Mouse (Mus musculus): ENCODE results near the gene Phc1. TPM values are rescaled to one million over a fixed set of nuclear protein-coding genes. Genes with fewer than 3 reads are reported as not detected.

Phc1 gene
- total RNA-seq, 4 experiments from 2014 or later, result 24.0 to 40.3 (median 30.0) TPM

DNA sequence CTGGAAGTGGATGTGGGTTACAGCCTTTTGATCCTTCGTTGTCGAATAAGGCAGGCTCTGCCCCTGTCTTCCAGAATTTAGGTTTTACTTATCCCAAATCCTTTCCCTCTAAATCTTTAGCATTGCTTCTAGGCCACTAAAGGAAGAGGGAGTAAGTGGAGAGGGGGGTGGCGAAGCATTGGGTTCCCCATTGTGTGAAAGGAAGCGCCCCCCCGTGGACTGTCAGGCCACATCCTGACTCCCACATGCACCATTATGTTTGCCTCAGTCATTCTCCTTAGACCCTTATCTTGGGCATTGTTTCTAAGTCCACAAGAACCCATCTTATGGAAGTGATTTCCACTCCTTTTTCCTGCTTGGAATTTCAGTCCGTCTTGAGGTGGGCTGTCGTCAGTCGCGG, 45.1 kb downstream of the Phc1 start:
- DNase-seq, result no peak

DNA sequence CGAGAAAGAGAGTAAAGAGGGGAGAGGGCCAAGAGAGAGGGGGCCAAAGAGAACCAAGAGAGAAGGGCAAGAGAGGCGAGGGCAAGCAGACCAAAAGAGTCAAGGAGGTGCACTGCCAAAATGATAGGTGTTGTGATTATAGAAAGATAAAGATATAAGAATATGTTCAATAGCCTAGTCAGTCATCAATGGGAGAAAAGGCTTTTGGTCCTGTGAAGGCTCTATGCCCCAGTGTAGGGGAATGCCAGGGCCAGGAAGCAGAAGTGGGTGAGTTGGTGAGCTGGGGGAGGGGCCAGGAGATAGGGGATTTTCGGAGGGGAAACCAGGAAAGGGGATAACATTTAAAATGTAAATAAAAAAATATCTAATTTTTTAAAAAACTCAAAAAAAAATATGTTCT, 46.1 kb downstream of the Phc1 start:
- DNase-seq, result no peak

DNA sequence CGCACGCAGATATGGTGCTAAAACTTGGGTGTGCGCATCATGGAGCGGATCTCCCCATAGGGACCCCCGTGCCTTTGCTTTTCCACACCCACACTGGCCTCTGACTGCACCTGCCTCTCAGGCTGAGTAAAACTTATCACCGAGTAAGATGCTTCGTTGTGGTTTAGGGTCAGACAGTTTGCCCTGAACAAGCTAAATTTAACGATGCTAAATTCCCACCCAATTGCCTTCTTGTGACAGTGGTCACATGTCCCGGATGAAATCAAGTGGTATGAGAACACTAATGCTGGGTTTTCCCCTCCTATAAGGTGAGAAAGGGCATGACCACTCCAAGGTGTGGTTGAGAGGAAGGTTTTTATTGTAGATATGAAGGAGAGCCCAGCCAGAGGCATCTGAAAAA, 46.6 kb downstream of the Phc1 start:
- no peak for DNase-seq

DNA sequence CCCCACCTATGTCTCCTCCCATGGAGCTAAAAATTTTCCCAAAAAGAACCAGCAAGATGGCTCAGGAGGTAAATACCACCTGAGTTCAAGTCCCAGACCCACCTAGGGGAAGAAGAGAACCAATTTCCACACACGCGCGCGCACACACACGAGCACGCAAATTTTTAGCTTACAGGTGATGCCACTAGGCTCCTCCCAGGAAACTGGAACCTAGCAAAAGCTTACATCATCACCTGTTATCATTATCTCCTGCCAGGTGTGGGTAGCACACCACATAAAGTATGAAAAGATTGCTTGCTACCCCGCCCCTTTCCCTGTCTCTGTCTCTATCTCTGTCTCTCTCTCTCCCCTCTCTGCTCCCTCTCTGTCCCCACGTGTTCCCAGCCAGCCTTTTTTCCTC, 47.2 kb downstream of the Phc1 start:
- no peak for DNase-seq

DNA sequence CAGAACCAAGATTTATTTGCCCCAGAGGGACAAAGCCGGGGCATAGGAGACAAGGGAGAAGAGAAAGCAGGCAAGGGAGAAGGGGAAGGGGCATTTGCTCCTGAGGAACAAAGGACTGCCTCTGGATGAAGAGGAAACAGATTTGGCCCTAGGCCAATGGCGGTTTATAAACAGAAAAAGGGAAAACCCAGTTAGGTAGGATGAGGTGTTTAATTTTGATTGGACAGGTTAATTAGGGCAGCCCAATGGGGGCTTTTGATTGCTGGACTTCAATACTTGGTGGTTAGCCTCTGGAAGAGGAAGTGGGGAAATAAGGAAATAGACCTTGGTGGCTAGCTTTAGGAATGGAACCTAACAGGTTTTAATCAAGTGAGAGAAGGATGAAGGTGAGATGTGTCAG, 48.2 kb downstream of the Phc1 start:
- no peak for DNase-seq

DNA sequence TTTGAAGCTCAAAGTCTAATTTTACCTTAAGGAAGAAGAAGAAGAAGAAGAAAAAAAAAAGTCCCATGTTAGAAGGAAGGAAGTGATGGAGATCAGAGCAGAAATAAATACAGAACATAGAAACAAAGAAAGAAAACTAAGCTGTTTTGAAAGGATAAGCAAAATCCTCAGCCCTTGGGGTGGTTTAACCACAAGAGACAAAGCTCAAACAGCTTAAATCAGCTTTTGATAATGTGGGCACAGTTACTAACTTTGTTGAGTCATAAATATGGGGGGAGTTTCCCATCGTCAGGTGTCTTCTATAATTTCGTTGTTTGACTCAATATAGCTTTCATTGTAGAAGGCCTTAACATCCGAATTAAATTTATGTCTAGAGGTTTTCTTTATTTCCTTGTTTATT, 48.6 kb downstream of the Phc1 start:
- DNase-seq, result no peak

DNA sequence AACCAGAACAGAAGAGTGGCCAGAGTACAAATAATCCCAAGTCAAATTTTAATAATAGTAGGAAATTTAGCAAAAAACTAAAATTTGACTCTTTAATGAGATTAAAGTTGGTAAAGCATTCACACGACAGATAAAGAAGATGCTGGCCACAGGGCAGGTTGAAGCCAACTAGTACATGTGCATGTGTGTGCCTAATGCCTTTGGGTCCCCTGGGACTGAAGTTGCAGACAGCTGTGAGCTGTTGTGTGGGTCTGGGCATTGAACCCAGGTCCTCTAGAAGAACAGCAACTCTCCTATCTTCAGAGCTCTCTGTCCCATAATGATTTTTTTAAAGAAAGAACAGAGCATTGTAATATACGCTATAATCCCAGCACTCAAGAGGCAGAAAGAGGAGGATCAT, 49.1 kb downstream of the Phc1 start:
- no peak for DNase-seq

DNA sequence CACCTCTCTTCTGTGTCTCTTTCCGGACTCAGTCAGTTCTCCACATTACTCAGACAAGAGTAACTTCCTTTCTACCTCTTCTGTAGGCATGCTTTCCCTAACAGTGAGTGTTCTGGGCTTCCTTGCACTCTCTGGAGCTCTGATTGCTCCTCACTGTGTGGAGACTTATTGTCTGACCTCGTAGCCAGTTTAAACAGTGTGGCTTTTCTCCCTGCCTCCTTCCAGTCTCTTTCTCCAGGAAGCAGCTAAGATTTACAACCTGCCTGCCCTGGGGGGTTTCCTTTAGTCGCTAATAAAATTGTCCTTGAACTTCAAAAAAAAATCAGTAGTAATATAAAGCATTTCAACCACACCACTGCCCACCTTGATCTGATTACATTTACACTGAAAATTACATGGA, 50.1 kb downstream of the Phc1 start:
- no peak for DNase-seq

DNA sequence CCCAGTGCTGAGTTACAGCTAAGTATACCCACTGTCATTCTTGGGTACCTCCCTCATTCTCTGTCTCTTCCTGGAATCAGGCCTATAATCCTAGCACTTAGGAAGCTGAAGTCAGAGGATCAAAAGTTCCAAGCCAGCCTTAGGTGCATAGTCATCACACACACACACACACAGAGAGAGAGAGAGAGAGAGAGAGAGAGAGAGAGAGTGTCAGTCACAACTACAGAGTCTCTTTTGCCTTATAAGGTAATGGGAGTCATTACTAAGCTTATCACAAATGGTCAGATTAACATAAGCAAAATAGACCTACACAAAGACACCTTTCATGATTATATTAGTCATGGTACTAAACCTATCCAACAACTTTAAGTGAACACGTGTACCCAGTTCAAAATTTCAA, 51.0 kb downstream of the Phc1 start:
- no peak for DNase-seq

DNA sequence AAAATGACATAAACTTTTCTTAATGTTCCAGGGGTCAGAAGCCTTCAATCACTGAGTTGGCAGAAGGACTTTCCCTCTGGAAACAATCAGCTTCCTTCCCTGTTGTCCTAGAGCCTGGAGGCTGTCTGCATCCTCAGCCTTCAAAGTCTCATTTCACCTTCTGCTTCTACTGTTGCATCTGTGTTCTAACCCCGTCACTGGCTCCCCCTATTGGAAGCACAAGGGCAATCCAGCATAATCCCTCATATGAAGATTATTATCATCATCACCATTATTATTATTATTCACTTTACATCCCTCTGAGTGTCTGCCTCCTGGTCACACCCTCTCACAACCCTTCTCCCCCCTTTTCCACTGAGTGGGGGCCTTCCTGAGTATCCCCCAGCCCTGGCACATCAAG, 52.1 kb downstream of the Phc1 start:
- DNase-seq, result no peak

DNA sequence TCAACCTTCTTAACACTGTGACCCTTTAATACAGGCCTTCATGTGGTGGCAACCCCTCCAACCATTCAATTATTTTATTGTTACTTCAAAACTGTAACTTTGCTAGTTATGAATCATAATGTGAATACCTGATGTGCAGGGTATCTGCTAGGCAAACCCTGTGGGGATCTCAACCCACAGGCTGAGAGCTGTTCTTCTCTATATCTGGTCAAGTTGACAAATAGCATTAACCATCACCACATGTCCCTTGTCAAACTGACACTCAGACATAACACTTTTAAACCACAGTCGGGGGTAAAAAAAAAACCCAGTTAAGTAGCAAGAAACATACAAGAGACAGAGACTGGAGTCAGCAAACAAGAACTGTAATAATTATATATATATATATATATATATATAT, 55.5 kb downstream of the Phc1 start:
- DNase-seq, result no peak

DNA sequence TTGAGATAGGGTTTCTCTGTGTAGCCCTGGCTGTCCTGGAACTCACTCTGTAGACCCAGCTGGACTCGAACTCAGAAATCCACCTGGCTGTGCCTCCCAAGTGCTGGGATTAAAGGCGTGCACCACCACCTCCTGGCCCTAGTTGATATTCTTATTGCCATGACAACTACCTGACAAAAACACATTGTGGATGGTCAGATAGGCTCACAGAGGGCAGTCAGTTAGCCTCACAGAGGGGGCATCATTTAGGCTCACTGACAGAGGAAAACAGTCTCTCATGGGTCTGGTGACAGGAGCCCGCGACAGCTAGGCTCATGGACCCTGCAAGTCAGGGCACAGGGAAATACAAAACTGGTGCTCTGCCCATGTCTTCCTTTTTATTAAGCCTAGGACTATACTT, 56.1 kb downstream of the Phc1 start:
- no peak for DNase-seq

DNA sequence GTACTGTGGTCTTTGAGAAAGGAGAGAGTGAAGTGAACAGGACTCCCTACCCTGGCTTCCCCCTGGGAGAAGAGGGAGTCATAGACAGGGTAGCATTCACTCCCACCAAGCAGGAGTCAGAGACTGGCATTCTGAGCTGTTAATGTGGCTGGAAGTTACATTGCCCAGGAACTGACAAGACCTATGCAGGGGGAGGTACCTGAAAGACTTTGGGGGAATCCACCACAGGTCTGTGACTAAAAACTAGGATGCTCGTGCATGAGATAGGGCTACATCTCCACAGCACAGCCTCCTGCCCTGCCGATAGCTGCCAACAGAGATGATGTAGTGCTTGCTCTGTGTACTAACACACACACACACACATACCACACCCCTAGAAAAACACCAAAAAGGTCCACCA, 56.9 kb downstream of the Phc1 start:
- no peak for DNase-seq

DNA sequence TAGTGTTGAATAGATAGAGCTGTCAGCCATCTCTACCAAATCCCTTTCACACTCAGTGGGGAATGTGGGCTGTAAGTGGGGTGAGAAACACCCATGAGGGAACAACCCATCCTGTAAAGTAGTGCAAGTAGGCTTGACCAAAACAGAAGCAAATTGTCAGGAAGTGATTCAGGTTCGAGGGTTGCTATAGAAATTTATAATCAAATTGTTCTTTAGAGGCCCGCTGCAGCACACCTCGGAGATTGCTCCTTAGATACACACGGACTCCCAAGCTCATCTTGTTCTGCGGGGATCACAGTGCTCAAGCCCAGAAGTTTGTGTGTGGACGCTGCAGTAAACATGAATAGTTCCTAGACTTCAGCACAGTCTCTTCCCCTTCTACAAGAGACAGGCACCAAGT, 57.6 kb downstream of the Phc1 start, which contains the start of gene Klrg1:
Klrg1 (minus strand) TSS at position 101 of the 400 bp plus-strand sequence.
- no peak for DNase-seq

DNA sequence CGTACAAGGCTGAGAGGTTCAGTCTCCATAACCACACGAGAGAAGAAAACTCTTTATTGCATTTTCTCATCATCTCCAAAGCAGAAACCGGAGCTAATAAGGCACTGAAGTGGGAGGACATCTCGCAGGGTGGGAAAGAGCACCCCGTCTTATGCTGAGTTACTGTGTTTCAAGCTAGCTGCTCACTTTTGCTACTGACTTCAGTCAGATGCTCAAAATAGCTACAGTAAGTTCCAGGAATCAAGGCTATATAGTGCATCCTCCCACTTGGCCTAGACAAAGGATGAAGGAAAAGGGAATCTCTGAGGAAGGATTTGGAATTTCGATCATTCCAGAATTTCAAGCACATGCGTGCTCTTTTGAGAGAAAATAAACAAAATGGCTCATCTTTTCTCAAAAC, 63.8 kb downstream of the Phc1 start:
- no peak for DNase-seq

DNA sequence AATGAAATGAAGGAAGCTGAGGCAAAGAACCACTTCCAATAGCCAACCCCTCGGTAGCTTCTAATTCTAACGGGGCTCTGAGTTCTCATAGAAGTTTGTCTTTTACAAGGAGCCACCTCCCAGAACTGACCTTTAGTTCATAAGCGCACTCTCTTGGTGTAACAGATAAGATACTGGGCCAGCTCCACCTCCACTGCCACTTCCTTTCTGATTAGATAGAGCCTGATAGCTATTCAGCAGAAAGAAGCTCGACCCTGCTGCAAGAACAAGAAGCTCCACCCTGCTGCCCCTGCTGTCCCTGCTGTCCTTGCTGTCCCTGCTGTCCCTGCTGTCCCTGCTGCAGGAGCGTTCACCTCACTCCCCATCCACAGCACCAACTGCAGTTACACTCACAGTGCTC, 65.8 kb downstream of the Phc1 start:
- no peak for DNase-seq

DNA sequence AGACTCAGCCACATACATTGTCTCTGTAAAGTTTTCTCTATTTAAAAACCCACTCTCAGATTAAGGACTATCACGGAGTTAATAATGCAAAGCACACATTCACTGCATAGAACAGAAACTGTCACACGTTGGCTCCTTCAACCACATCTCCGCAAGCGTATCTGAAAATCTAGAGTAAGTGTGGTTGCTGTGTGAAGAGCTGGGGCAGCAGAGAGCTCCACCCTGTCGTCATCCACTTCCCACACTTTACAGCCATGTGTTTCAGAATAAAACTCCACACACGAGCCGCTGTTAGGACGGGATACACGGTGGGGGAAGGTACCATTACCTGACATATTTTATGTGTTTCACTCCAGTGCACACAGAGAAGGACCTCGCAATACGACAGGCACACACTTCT, 70.2 kb downstream of the Phc1 start:
- DNase-seq, result no peak

DNA sequence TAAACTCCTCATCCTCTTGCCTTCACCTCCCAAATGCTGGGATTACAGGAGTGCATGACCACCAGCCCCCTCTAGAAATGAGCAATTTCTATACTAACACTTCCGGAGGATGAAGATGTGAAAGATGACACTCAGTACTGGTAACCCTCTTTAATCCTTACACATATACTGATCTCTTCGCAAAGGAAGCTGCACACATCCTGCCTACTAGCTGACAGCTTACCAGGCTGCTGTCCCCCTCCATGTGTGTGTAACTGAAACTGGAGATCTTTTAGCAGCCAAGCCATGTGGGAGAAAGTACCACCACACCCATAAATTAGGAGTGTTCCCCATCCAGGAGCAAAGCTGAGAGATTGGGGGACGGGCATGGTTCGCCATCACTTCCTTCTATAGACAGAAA, 71.2 kb downstream of the Phc1 start:
- no peak for DNase-seq

DNA sequence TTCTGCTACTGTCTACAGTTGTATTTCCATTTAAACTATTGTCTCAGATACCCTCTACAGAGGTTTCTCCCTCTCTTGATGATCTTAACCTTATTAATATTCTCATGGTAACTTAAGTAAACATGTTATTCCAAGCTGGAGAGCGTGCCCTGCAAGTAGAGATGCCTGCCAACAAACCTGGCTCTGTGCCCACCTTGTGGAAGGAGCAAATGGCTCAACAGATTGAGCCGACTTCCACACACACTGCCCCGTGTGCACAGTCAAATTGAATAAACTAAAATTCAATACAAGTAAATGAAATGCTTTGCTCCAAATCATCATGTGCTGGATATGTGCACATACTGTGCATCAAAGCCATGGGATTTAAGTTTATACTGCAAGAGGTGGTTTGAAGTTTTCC, 71.8 kb downstream of the Phc1 start:
- DNase-seq, result peak; percentile 23

Other genes starting within 250 kb of the Phc1 start
- gene Klrg1, start 57.7 kb downstream of the Phc1 start, total RNA-seq (2022), result under 1 TPM in 1 of 4 experiments, not detected in 3; 0.35 TPM
- gene M6pr, start 31.8 kb downstream of the Phc1 start, total RNA-seq (2022), result 100 to 1,000 TPM; 149 to 174 (median 167) TPM
- under 1 TPM in 2 of 4 experiments, not detected in 2; 0.44 to 0.70 TPM for gene Rimklb, start 158.2 kb upstream of the Phc1 start, total RNA-seq (2022)
- gene Mfap5, start 165.3 kb upstream of the Phc1 start, total RNA-seq (2022), result 10 to 100 TPM in 2 of 4 experiments, 1 to 10 TPM in 2; 7.4 to 14.4 (median 10.0) TPM
- gene Aicda, start 213.2 kb upstream of the Phc1 start, total RNA-seq (2022), result not detected